Mouse (Mus musculus): Measurements from ENCODE around the gene Ppp1ca. TPM values are rescaled to one million over a fixed set of nuclear protein-coding genes. Genes with fewer than 3 reads are reported as not detected.

Ppp1ca gene
- polyA plus RNA-seq, 1 experiment from 2014 or later, result 425 TPM

- 41% methylated on average over 7 of the region's 7 CpGs for WGBS (ENCODE audit: insufficient replicate concordance)
- no peak overlapping the region for H3K27ac ChIP-seq (replicated peaks)
- ATAC-seq (ENCODE audit: insufficient read depth), result no peak
These were observed 10.3 kb downstream of the Ppp1ca start for GRCm38 (mm10) chr19:4202149-4202548.

GRCm38 (mm10) chr19:4203148-4203547 lies 11.3 kb downstream of the Ppp1ca start:
- H3K36me3 ChIP-seq (replicated peaks), result peaks cover 23% of the 10 kb centered on the region; the same call in 1 of the 2 replicates
- no peak overlapping the region for H3K4me3 ChIP-seq (replicated peaks)
- WGBS (ENCODE audit: insufficient replicate concordance), result 37% methylated on average over 3 of the region's 3 CpGs
- no peak overlapping the region for H3K9ac ChIP-seq
- peaks cover 51% of the 10 kb centered on the region for H3K4me1 ChIP-seq (replicated peaks)
- H3K27ac ChIP-seq (replicated peaks), result no peak overlapping the region
- peaks cover 57% of the 10 kb centered on the region for H3K27me3 ChIP-seq
- H3K4me2 ChIP-seq, result no peak overlapping the region
- ATAC-seq (ENCODE audit: insufficient read depth), result no peak
- H3K9me3 ChIP-seq (replicated peaks), result no peaks in the 10 kb centered on the region

More at GRCm38 (mm10) chr19:4202149-4202548, 10.3 kb downstream of the Ppp1ca start:
- peak overlapping the region; percentile 53; the same call in 1 of the 2 replicates for H3K9ac ChIP-seq
- peaks cover 60% of the 10 kb centered on the region for H3K4me1 ChIP-seq (replicated peaks)
- no peaks in the 10 kb centered on the region for H3K9me3 ChIP-seq (replicated peaks)
- peaks cover 47% of the 10 kb centered on the region for H3K27me3 ChIP-seq
- H3K36me3 ChIP-seq (replicated peaks), result peaks cover 33% of the 10 kb centered on the region
- H3K4me3 ChIP-seq (replicated peaks), result peak overlapping the region; percentile 77
- H3K4me2 ChIP-seq, result peak overlapping the region; percentile 91

- H3K9ac ChIP-seq, result no peak overlapping the region
- H3K4me1 ChIP-seq (replicated peaks), result peaks cover 46% of the 10 kb centered on the region
- peaks cover 61% of the 10 kb centered on the region for H3K27me3 ChIP-seq
- H3K4me3 ChIP-seq (replicated peaks), result no peak overlapping the region
- ATAC-seq (ENCODE audit: insufficient read depth), result no peak
- no peaks in the 10 kb centered on the region for H3K9me3 ChIP-seq (replicated peaks)
- H3K36me3 ChIP-seq (replicated peaks), result peaks cover 17% of the 10 kb centered on the region; the same call in 1 of the 2 replicates
- H3K27ac ChIP-seq (replicated peaks), result peak overlapping the region; percentile 51
- WGBS (ENCODE audit: insufficient replicate concordance), result 25% methylated on average over 13 of the region's 13 CpGs
- peak overlapping the region; percentile 13; the same call in 1 of the 2 replicates for H3K4me2 ChIP-seq
These were observed 11.9 kb downstream of the Ppp1ca start for GRCm38 (mm10) chr19:4203604-4204326.

- Histone ChIP-seq H3K27ac (replicated peaks) (no peak overlapping the region), H3K27me3 (peaks cover 73% of the 10 kb centered on the region), H3K36me3 (replicated peaks) (peaks cover 5% of the 10 kb centered on the region; the same call in 1 of the 2 replicates), H3K9me3 (replicated peaks) (no peaks in the 10 kb centered on the region), H3K4me3 (replicated peaks) (no peak overlapping the region), H3K4me1 (replicated peaks) (peaks cover 34% of the 10 kb centered on the region), H3K4me2 (no peak overlapping the region), H3K9ac (no peak overlapping the region)
- no peak for ATAC-seq (ENCODE audit: insufficient read depth)
- WGBS (ENCODE audit: insufficient replicate concordance), result 57% methylated on average over 4 of the region's 4 CpGs
These were observed 13.0 kb downstream of the Ppp1ca start for GRCm38 (mm10) chr19:4204889-4205288.

GRCm38 (mm10) chr19:4206971-4207370 lies 15.1 kb downstream of the Ppp1ca start:
- H3K9me3 ChIP-seq (replicated peaks), result no peaks in the 10 kb centered on the region

GRCm38 (mm10) chr19:4208563-4208962 lies 16.7 kb downstream of the Ppp1ca start:
- no peak overlapping the region for H3K4me2 ChIP-seq
- H3K9me3 ChIP-seq (replicated peaks), result no peaks in the 10 kb centered on the region
- WGBS (ENCODE audit: insufficient replicate concordance), result 59% methylated on average over 5 of the region's 5 CpGs
- H3K27ac ChIP-seq (replicated peaks), result no peak overlapping the region
- H3K9ac ChIP-seq, result no peak overlapping the region
- no peaks in the 10 kb centered on the region for H3K36me3 ChIP-seq (replicated peaks)
- H3K4me1 ChIP-seq (replicated peaks), result peaks cover 15% of the 10 kb centered on the region
- no peak overlapping the region for H3K4me3 ChIP-seq (replicated peaks)
- ATAC-seq (ENCODE audit: insufficient read depth), result no peak
- H3K27me3 ChIP-seq, result peaks cover 97% of the 10 kb centered on the region

More at GRCm38 (mm10) chr19:4206971-4207370, 15.1 kb downstream of the Ppp1ca start:
- Histone ChIP-seq H3K27ac (replicated peaks) (no peak overlapping the region), H3K9ac (no peak overlapping the region), H3K36me3 (replicated peaks) (no peaks in the 10 kb centered on the region), H3K4me2 (no peak overlapping the region), H3K4me3 (replicated peaks) (no peak overlapping the region), H3K27me3 (peaks cover 94% of the 10 kb centered on the region), H3K4me1 (replicated peaks) (peaks cover 19% of the 10 kb centered on the region)
- WGBS (ENCODE audit: insufficient replicate concordance), result 4% methylated on average over 2 of the region's 2 CpGs
- peak; percentile 29; the same call in 1 of the 2 replicates for ATAC-seq (ENCODE audit: insufficient read depth)

- no peak overlapping the region for H3K9ac ChIP-seq
- H3K4me2 ChIP-seq, result no peak overlapping the region
- peaks cover 98% of the 10 kb centered on the region for H3K27me3 ChIP-seq
- peaks cover 32% of the 10 kb centered on the region for H3K4me1 ChIP-seq (replicated peaks)
- no peaks in the 10 kb centered on the region for H3K36me3 ChIP-seq (replicated peaks)
- 42% methylated on average over 4 of the region's 4 CpGs for WGBS (ENCODE audit: insufficient replicate concordance)
- H3K4me3 ChIP-seq (replicated peaks), result no peak overlapping the region
- no peak for ATAC-seq (ENCODE audit: insufficient read depth)
- no peaks in the 10 kb centered on the region for H3K9me3 ChIP-seq (replicated peaks)
- H3K27ac ChIP-seq (replicated peaks), result no peak overlapping the region
These were observed 20.2 kb downstream of the Ppp1ca start for GRCm38 (mm10) chr19:4211891-4212588.

GRCm38 (mm10) chr19:4213524-4213974 lies 21.7 kb downstream of the Ppp1ca start:
- Histone ChIP-seq H3K27ac (replicated peaks) (no peak overlapping the region), H3K9me3 (replicated peaks) (no peaks in the 10 kb centered on the region), H3K4me2 (peak overlapping the region; percentile 75), H3K4me1 (replicated peaks) (peaks cover 35% of the 10 kb centered on the region), H3K9ac (no peak overlapping the region), H3K27me3 (peaks cover 100% of the 10 kb centered on the region), H3K4me3 (replicated peaks) (peak overlapping the region; percentile 57; the same call in 1 of the 2 replicates), H3K36me3 (replicated peaks) (no peaks in the 10 kb centered on the region)
- ATAC-seq (ENCODE audit: insufficient read depth), result no peak
- WGBS (ENCODE audit: insufficient replicate concordance), result 7% methylated on average over 9 of the region's 9 CpGs

GRCm38 (mm10) chr19:4214071-4214770 lies 22.4 kb downstream of the Ppp1ca start, which contains the start of the genes Clcf1 and AC109138.7:
TSS of gene Clcf1 (plus strand) at chr19:4214238.
TSS of gene AC109138.7 (plus strand) at chr19:4214357.
- 1% methylated on average over 49 of the region's 49 CpGs for WGBS (ENCODE audit: insufficient replicate concordance)
- Histone ChIP-seq H3K27me3 (peaks cover 100% of the 10 kb centered on the region), H3K4me3 (replicated peaks) (peak within 1 kb of the TSS; percentile 57), H3K9me3 (replicated peaks) (no peaks in the 10 kb centered on the region), H3K4me1 (replicated peaks) (peaks cover 35% of the 10 kb centered on the region), H3K9ac (peak within 1 kb of the TSS; percentile 49), H3K36me3 (replicated peaks) (no peaks in the 10 kb centered on the region), H3K4me2 (peak within 1 kb of the TSS; percentile 75), H3K27ac (replicated peaks) (peak within 1 kb of the TSS; percentile 45)
- ATAC-seq (ENCODE audit: insufficient read depth), result peak; percentile 43; the same call in 1 of the 2 replicates

GRCm38 (mm10) chr19:4214771-4215450 lies 23.0 kb downstream of the Ppp1ca start:
- no peaks in the 10 kb centered on the region for H3K9me3 ChIP-seq (replicated peaks)
- peak overlapping the region; percentile 57 for H3K4me3 ChIP-seq (replicated peaks)
- peak overlapping the region; percentile 45; the same call in 1 of the 2 replicates for H3K27ac ChIP-seq (replicated peaks)
- peaks cover 100% of the 10 kb centered on the region for H3K27me3 ChIP-seq
- peak overlapping the region; percentile 75 for H3K4me2 ChIP-seq
- H3K9ac ChIP-seq, result peak overlapping the region; percentile 49
- no peaks in the 10 kb centered on the region for H3K36me3 ChIP-seq (replicated peaks)
- under 1% methylated on average over 75 of the region's 81 CpGs for WGBS (ENCODE audit: insufficient replicate concordance)
- ATAC-seq (ENCODE audit: insufficient read depth), result no peak
- H3K4me1 ChIP-seq (replicated peaks), result peaks cover 36% of the 10 kb centered on the region

Measured in liver, embryonic 15.5 days (tissue).